In genomic region chr6:127215915-127216314, GRCm38 (mm10) we compare ENCODE assay signal across 17 mouse cellular contexts.
"Had no signal": no experiment of that assay in that cellular context is flagged by ENCODE, and none has a peak within 500 bp of the region (broad histone marks: within the 10 kb centered on the region; RNA-seq: fewer than 3 reads in every experiment).

No protein-coding gene starts in this region.

- ATAC-seq: hindbrain, postnatal 0 days; intestine, embryonic 16.5 days; liver, embryonic 12.5 days had no signal

- DNase-seq: gastrocnemius, adult 2 months; gastrocnemius, postnatal 10 days; gastrocnemius, postnatal 25 days; heart, adult 11 months; heart, adult 2 months; heart, postnatal 14 days; heart, postnatal 36 days; kidney, adult 11 months; kidney, adult 2 months; kidney, adult 9 months; kidney, postnatal 14 days; layer of hippocampus, adult 9-11 months; layer of hippocampus, postnatal 36 days; left cerebral cortex, postnatal 4 days had no signal
